Mouse (Mus musculus) hematopoietic stem cell, adult 5-6 weeks (primary cell): ENCODE measurements around the gene Cass4. TPM values are rescaled to one million over a fixed set of nuclear protein-coding genes. Genes with fewer than 3 reads are reported as not detected.

ENCODE experiments used
- ATAC-seq, 2 experiments: fragments of 125-278 bp in 1 of 2; replicated peaks in 1 of 2; 2 replicates each; pipeline ENCODE4 v1.8.0; 2016 to 2017; ENCODE audit warnings: inconsistent platforms in 2 of 2, mild to moderate bottlenecking in 2 of 2, moderate number of reproducible peaks in 2 of 2, low read depth in 1 of 2, moderate TSS enrichment in 1 of 2; ENCODE audit not compliant: low FRiP score in 2 of 2, poor library complexity in 2 of 2, severe bottlenecking in 2 of 2, insufficient read depth in 1 of 2, low TSS enrichment in 1 of 2
- total RNA-seq: library from RNA; stranded (forward); fragments of 172-1452, 232-1000 nt; gene quantifications from 2 replicates; pipeline ENCODE4 v1.2.3, GENCODE M21; 2017

The Cass4 gene
- total RNA-seq, 1 experiment from 2014 or later = 1.0 TPM

- no peak for ATAC-seq
These were observed 19.7 kb downstream of the Cass4 start for GRCm38 (mm10) chr2:172413273-172413672.

- no peak for ATAC-seq
These were observed 20.3 kb downstream of the Cass4 start for GRCm38 (mm10) chr2:172413894-172414293.

- no peak for ATAC-seq
These were observed 22.6 kb downstream of the Cass4 start for GRCm38 (mm10) chr2:172416218-172416617.

- ATAC-seq = no peak
These were observed 23.3 kb downstream of the Cass4 start for GRCm38 (mm10) chr2:172416876-172417275.

GRCm38 (mm10) chr2:172418208-172418607 lies 24.6 kb downstream of the Cass4 start:
- no peak for ATAC-seq

GRCm38 (mm10) chr2:172430609-172431008 lies 37.0 kb downstream of the Cass4 start:
- ATAC-seq = peak; percentile 61 to 74

GRCm38 (mm10) chr2:172433746-172434145 lies 40.2 kb downstream of the Cass4 start:
- peak; percentile 63 to 73 for ATAC-seq

GRCm38 (mm10) chr2:172437371-172437952 lies 43.9 kb downstream of the Cass4 start:
- ATAC-seq = peak; percentile 60 to 62

GRCm38 (mm10) chr2:172439843-172440639 lies 46.4 kb downstream of the Cass4 start, which contains the start of gene Rtf2:
Gene Rtf2 (plus strand): TSS chr2:172440556.
- ATAC-seq = peak; percentile 64 to 71

GRCm38 (mm10) chr2:172440640-172441005 lies 47.0 kb downstream of the Cass4 start:
- ATAC-seq = peak in 1 of 2 experiments; percentile 14; a peak in 3 of 4 replicates

- no peak for ATAC-seq
These were observed 47.6 kb downstream of the Cass4 start for GRCm38 (mm10) chr2:172441176-172441575.

GRCm38 (mm10) chr2:172445617-172446016 lies 52.0 kb downstream of the Cass4 start:
- no peak for ATAC-seq

GRCm38 (mm10) chr2:172447317-172447716 lies 53.7 kb downstream of the Cass4 start:
- ATAC-seq = peak; percentile 51 to 71; a peak in 3 of 4 replicates

GRCm38 (mm10) chr2:172448329-172448728 lies 54.7 kb downstream of the Cass4 start:
- ATAC-seq = no peak

GRCm38 (mm10) chr2:172450640-172451039 lies 57.0 kb downstream of the Cass4 start:
- no peak for ATAC-seq

- no peak for ATAC-seq
These were observed 58.4 kb downstream of the Cass4 start for GRCm38 (mm10) chr2:172452031-172452430.

GRCm38 (mm10) chr2:172452458-172452857 lies 58.9 kb downstream of the Cass4 start:
- no peak for ATAC-seq

GRCm38 (mm10) chr2:172458496-172458895 lies 64.9 kb downstream of the Cass4 start, which contains the start of gene Gcnt7:
Gene Gcnt7 (minus strand): TSS chr2:172458596.
- no peak for ATAC-seq
